Mouse (Mus musculus) limb, embryonic 12.5 days (tissue): ENCODE measurements around the gene Evi5l. TPM values are rescaled to one million over a fixed set of nuclear protein-coding genes. Genes with fewer than 3 reads are reported as not detected.
"Not testable (repeated sequence)": the region's sequence is repeated elsewhere in the genome, so short reads cannot be mapped to it uniquely, and the experiment has no call there.

Source experiments
- ATAC-seq: fragments of 200-750 bp; cut with Nextera tagmentation; 2 replicates; pipeline ENCODE4 v1.8.0; 2017; ENCODE audit warnings: low read depth, moderate TSS enrichment; ENCODE audit not compliant: insufficient number of reproducible peaks, insufficient read depth, low FRiP score, low TSS enrichment
- H3K27ac ChIP-seq: fragments of 300-500 bp; sonication (generic); 2 replicates; pipeline ENCODE4 v1.5.1; 2016; ENCODE audit warnings: mild to moderate bottlenecking, moderate library complexity
- H3K27me3 ChIP-seq: fragments of 300-500 bp; sonication (generic); 2 replicates; pipeline ENCODE4 v1.6.1; 2016; ENCODE audit warnings: mild to moderate bottlenecking, moderate library complexity
- H3K36me3 ChIP-seq: fragments of 300-500 bp; sonication (generic); 2 replicates; pipeline ENCODE4 v1.6.1; 2016; ENCODE audit warnings: mild to moderate bottlenecking, moderate library complexity
- H3K4me1 ChIP-seq: fragments of 300-500 bp; sonication (generic); replicated peaks from 2 replicates; pipeline ENCODE4 v1.6.1; 2016
- H3K4me2 ChIP-seq: fragments of 300-500 bp; sonication (generic); 2 replicates; pipeline ENCODE4 v1.6.1; 2016; ENCODE audit warnings: mild to moderate bottlenecking, moderate library complexity
- H3K4me3 ChIP-seq: fragments of 300-500 bp; sonication (generic); replicated peaks from 2 replicates; pipeline ENCODE4 v1.5.1; 2016; ENCODE audit warnings: mild to moderate bottlenecking
- H3K9ac ChIP-seq: fragments of 300-500 bp; sonication (generic); replicated peaks from 2 replicates; pipeline ENCODE4 v1.6.1; 2016; ENCODE audit warnings: mild to moderate bottlenecking, moderate library complexity
- H3K9me3 ChIP-seq: fragments of 300-500 bp; sonication (generic); 2 replicates; pipeline ENCODE4 v1.6.1; 2016; ENCODE audit warnings: mild to moderate bottlenecking, moderate library complexity
- WGBS: fragments of 180-500 bp; shearing (Covaris S2); methylation state at CpG from one replicate; pipeline ENCODE4 v1.1.7; 2016; 5-methylcytosine and 5-hydroxymethylcytosine counted together
- polyA plus RNA-seq: library from polyadenylated mRNA; unstranded; fragments of >200 nt; fragmentation: Nextera tagmentation; extraction: Ambion mirVana; gene quantifications from 2 replicates; pipeline ENCODE4 v1.2.1, GENCODE M21; 2016

Gene Evi5l
- polyA plus RNA-seq, 1 experiment from 2014 or later, result 29.4 TPM

DNA sequence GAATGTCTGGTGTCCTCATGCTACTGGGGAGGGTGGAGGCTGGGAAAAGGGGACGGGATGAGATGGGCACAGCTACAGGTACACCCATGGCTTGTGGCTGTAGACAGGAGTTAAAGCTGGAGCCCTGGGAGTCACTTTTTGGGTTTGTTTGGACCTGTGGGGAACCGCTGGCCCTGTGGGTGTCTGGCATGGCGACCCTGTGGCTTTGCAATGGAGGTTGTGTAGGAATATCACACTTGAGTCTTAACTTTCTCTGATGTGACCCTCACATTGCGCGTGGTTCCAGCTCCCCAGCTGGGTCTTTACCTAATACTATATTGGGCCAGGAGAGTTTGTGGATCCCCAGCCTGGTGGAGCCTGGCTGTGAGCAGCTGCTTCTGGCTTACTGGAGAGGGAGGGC, 78.7 kb downstream of the Evi5l start:
- no peak overlapping the region for H3K27ac ChIP-seq
- peaks cover 21% of the 10 kb centered on the region for H3K4me1 ChIP-seq
- peaks cover 4% of the 10 kb centered on the region; the same call in 1 of the 2 replicates for H3K27me3 ChIP-seq
- H3K36me3 ChIP-seq, result peaks cover 94% of the 10 kb centered on the region
- WGBS, result 92% methylated on average over 5 of the region's 5 CpGs
- ATAC-seq, result no peak
- no peak overlapping the region for H3K4me3 ChIP-seq
- H3K9ac ChIP-seq, result no peak overlapping the region
- no peaks in the 10 kb centered on the region for H3K9me3 ChIP-seq
- H3K4me2 ChIP-seq, result no peak overlapping the region

DNA sequence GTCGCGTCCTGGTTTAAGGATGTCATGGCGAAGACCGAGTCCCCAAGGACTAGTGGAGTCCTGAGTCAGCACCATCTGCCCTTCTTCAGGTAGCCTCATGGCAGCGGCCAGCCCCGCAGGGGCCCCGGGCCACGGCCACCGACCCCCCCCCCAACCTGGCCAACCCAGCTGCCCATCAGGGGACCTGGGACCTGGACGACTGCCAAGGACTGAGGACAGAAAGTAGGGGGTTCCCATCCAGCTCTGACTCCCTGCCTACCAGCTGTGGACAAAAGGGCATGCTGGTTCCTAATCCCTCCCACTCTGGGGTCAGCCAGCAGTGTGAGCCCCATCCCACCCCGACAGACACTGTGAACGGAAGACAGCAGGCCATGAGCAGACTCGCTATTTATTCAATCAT, 79.4 kb downstream of the Evi5l start:
- H3K4me1 ChIP-seq, result peaks cover 22% of the 10 kb centered on the region
- H3K9ac ChIP-seq, result no peak overlapping the region
- 84% methylated on average over 13 of the region's 13 CpGs for WGBS
- no peak overlapping the region for H3K4me3 ChIP-seq
- H3K9me3 ChIP-seq, result no peaks in the 10 kb centered on the region
- ATAC-seq, result no peak
- H3K27ac ChIP-seq, result no peak overlapping the region
- H3K4me2 ChIP-seq, result no peak overlapping the region
- peaks cover 4% of the 10 kb centered on the region for H3K27me3 ChIP-seq
- peaks cover 94% of the 10 kb centered on the region for H3K36me3 ChIP-seq

DNA sequence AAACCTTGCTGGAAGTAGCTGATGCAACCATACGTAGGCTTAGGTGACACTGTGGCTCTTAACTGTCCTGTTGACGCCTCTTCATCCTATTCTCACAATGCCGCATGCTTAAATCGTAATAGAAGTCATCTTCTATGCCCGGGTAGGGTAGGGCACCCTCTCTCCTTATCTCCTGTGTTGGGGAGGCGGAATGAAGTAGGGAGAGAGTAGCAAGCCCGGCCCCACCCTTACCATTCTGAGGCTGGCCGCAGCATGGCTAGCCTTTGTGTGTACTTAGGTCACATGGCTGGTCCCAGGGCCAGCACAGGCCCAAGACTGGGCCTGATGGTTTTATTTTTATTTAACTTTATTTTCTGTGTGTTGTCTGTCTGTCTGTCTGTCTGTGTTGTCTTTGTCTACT, 80.9 kb downstream of the Evi5l start:
- H3K36me3 ChIP-seq, result peaks cover 79% of the 10 kb centered on the region
- H3K27me3 ChIP-seq, result peaks cover 4% of the 10 kb centered on the region
- H3K4me1 ChIP-seq, result peaks cover 25% of the 10 kb centered on the region
- no peaks in the 10 kb centered on the region for H3K9me3 ChIP-seq
- H3K4me2 ChIP-seq, result no peak overlapping the region
- H3K27ac ChIP-seq, result no peak overlapping the region
- no peak for ATAC-seq
- H3K4me3 ChIP-seq, result no peak overlapping the region
- 93% methylated on average over 8 of the region's 8 CpGs for WGBS
- no peak overlapping the region for H3K9ac ChIP-seq

DNA sequence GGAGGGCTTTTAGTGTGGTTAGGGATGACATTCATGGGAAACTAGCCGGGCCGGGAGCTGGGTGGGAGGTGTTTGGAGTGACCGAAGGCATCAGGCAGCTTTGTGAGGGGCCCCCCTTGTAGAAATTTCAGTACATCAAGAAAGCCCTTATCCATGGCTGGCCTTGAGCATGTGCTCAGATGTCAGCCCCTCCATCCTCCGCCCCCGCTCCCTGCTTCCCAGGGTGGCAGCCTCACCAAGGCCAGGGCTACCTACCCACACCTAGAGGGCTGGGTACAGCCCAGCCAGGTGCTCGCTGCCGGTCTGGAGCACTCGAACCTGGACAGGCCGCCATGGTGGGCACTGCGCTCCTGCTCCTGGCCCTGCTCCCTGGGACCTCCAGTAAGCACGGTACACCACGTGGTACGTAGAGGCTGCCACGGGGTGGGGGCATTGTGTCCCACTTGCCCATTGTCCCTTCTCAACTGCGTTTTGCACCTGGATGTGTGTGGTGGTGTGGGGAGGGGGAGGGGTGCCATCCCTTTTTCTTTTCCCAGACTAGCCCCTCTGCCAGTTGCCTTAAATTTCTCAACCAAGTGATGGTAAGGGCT, 81.7 kb downstream of the Evi5l start, which contains the start of gene Tgfbr3l:
TSS of gene Tgfbr3l (plus strand) at position 264 of the 590 bp plus-strand sequence.
- Histone ChIP-seq H3K4me3 (no peak within 1 kb of the TSS), H3K27me3 (peaks cover 4% of the 10 kb centered on the region), H3K9me3 (no peaks in the 10 kb centered on the region), H3K4me1 (peaks cover 29% of the 10 kb centered on the region), H3K36me3 (peaks cover 71% of the 10 kb centered on the region), H3K27ac (peak within 1 kb of the TSS; percentile 72; the same call in 1 of the 2 replicates), H3K9ac (peak within 1 kb of the TSS; percentile 47; the same call in 1 of the 2 replicates), H3K4me2 (peak within 1 kb of the TSS; percentile 27; the same call in 1 of the 2 replicates)
- no peak for ATAC-seq
- 83% methylated on average over 15 of the region's 15 CpGs for WGBS

DNA sequence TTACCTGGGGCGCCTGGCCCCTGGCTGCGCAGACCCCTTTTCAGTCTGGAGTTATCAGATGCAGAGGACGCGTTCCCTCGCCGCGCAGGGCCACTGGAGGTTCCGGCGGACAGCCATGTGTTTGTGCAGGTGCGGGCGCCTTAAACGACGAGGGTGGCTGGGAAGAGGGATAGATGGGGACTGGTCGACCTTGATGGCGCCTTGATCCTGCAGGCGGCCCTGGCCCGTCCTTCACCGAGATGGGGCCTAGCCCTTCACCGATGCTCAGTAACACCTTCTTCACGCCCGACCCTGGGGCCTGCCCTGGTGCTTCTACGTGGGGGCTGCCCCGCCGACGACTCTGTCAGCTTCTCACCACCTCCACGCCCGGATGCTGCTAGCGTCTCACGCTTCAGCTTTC, 82.8 kb downstream of the Evi5l start:
- Histone ChIP-seq H3K4me3 (peak overlapping the region; percentile 13), H3K4me2 (peak overlapping the region; percentile 27), H3K9me3 (no peaks in the 10 kb centered on the region), H3K36me3 (peaks cover 60% of the 10 kb centered on the region), H3K9ac (peak overlapping the region; percentile 47; the same call in 1 of the 2 replicates), H3K4me1 (peaks cover 35% of the 10 kb centered on the region), H3K27me3 (peaks cover 4% of the 10 kb centered on the region), H3K27ac (peak overlapping the region; percentile 72; the same call in 1 of the 2 replicates)
- ATAC-seq, result no peak
- 14% methylated on average over 29 of the region's 29 CpGs for WGBS

DNA sequence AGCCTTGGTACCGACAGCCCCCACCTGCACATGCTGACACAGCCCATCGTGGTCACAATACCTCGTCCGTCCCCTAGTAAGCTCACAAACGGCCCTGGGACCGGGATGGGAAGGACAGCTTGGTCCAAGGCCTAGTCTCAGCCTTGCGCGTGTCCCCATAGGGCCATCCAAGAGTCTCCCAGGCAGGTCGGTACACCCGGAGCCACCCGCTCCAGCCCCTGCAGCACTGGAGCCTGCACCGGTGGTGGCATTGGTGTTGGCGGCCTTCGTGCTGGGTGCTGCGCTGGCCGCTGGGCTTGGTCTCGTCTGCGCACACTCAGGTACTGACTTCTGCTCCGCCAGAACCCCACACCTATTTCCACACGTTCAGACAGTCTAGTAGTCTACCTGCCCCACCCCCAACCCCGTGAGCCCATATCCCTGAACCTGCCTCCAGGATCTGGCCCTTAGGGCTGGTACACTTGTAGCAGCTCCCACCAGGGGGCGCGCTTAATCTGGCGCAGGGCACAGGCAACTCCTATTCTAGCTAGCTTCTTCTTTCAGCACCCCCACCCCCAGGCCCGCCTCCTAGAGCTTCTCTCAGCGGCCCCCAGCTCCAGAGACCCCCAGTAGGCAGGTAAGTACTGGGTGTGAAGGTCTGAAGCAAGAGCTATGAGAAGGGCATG, 84.1 kb downstream of the Evi5l start:
- WGBS, result 33% methylated on average over 26 of the region's 26 CpGs
- Histone ChIP-seq H3K4me2 (no peak overlapping the region), H3K9me3 (no peaks in the 10 kb centered on the region), H3K27me3 (peaks cover 4% of the 10 kb centered on the region), H3K36me3 (peaks cover 60% of the 10 kb centered on the region), H3K9ac (no peak overlapping the region), H3K4me3 (no peak overlapping the region), H3K27ac (no peak overlapping the region), H3K4me1 (peaks cover 38% of the 10 kb centered on the region)
- ATAC-seq, result peak; percentile 10; the same call in 1 of the 2 replicates

DNA sequence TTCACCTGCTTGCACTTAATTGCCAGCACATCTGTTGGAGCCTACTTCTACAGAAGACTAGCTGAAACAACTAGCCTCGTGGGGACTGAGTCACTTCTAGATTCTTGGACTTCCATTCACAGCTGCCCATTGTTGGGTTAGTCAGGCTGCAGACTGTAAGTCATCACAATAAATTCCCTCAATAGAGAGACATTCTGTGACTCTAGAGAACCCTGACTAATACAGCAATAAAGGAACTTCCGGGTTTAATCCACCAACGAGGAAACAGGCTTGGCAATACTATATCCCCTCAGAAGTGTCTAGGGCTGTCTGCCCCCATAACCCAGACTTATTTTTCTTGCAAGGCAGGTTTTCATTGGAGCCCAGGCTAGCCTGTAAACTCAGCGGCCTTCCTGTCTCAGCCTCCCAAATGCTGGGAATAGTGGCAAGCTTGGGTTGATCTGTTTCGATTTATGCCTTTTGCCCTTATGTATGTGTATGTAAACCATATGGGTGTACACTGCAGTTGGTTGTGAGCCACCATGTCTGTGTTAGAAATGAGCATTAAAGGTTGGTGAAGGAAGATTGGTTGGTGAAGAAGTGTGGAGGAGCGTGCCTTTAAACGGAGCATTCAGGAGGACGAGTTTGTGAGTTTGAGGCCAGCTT, 85.9 kb downstream of the Evi5l start:
- peaks cover 4% of the 10 kb centered on the region for H3K27me3 ChIP-seq
- H3K36me3 ChIP-seq, result peaks cover 60% of the 10 kb centered on the region
- peak overlapping the region; percentile 82 for H3K4me2 ChIP-seq
- WGBS, result 50% methylated on average over 8 of the region's 8 CpGs
- peaks cover 44% of the 10 kb centered on the region for H3K4me1 ChIP-seq
- H3K9ac ChIP-seq, result peak overlapping the region; percentile 45; the same call in 1 of the 2 replicates
- no peak for ATAC-seq
- H3K4me3 ChIP-seq, result peak overlapping the region; percentile 84
- peak overlapping the region; percentile 92; the same call in 1 of the 2 replicates for H3K27ac ChIP-seq
- no peaks in the 10 kb centered on the region for H3K9me3 ChIP-seq

DNA sequence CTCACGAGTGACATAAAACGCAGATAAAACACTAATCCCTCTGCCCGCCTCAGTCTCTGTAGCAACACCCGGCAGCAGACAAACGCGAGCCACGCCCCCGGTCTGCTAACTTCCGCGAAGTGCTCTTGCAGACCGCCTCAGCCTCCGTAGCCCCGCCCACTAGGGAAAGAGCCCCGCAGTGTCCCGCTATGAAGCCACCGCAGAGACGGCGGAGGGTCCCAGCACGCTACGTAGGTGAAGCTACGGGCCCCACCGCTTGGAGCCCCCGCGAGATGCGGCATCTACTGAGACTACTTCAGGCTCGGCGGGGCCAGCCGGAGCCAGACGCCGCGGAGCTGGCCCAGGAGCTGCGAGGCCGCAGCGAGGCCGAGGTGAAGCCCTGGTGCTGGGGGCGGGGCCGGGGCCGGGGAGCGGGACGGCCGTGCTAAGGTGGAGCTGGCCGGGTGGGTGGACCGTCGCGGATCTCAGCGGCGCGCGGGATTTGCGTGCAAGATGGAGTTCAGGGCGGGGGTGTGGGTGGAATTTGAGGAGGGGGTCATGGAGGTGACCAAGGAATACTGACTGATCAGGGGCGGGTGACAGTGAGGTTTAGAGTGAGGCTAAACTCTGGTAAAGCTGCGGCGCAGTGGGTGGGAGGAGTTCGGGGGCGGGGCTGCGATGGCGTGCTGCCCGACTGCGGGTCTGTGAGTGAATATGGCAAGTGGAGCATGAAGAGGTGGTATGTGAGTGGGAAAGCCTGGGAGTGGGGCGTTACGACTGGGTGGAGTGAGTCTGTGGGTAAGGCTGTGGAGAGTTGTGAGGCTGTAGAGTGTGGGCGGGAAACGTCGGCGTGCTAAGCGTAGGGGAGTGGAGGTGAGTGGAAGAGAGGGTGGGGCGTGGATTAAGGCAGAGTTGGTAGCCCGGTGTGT, 86.8 kb downstream of the Evi5l start, which contains the start of gene Snapc2:
TSS of gene Snapc2 (plus strand) at position 147 of the 908 bp plus-strand sequence.
- Histone ChIP-seq H3K36me3 (peaks cover 57% of the 10 kb centered on the region), H3K9ac (peak within 1 kb of the TSS; percentile 80), H3K9me3 (no peaks in the 10 kb centered on the region), H3K27ac (peak within 1 kb of the TSS; percentile 92), H3K27me3 (peaks cover 4% of the 10 kb centered on the region), H3K4me3 (peak within 1 kb of the TSS; percentile 84), H3K4me2 (peak within 1 kb of the TSS; percentile 82), H3K4me1 (peaks cover 51% of the 10 kb centered on the region)
- ATAC-seq, result peak; percentile 87
- WGBS, result under 1% methylated on average over 69 of the region's 69 CpGs

DNA sequence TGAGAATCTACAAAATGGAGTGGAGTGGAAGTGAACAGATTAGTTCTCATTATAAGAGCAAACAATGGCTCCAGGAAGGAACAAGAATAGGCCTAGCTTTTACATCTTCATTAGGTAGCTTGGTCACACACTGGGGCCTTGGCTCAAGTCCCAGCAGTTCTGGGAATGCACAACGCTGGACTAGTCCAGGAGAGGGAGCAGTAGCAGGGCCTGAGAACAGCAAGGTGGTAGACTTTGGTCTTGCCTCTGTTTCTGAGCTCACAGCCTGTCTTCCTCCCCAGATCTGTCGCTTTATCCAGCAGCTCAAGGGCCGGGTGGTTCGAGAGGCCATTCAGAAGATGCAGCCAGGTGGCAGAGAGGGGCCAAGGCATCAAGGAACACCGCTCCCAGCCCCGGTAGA, 87.6 kb downstream of the Evi5l start:
- H3K4me3 ChIP-seq, result peak overlapping the region; percentile 84
- H3K4me1 ChIP-seq, result peaks cover 45% of the 10 kb centered on the region
- peak overlapping the region; percentile 62; the same call in 1 of the 2 replicates for H3K27ac ChIP-seq
- H3K36me3 ChIP-seq, result peaks cover 49% of the 10 kb centered on the region
- H3K9me3 ChIP-seq, result no peaks in the 10 kb centered on the region
- peak overlapping the region; percentile 82 for H3K4me2 ChIP-seq
- 68% methylated on average over 6 of the region's 6 CpGs for WGBS
- H3K9ac ChIP-seq, result peak overlapping the region; percentile 80; the same call in 1 of the 2 replicates
- no peaks in the 10 kb centered on the region; the same call in 1 of the 2 replicates for H3K27me3 ChIP-seq
- ATAC-seq, result no peak

DNA sequence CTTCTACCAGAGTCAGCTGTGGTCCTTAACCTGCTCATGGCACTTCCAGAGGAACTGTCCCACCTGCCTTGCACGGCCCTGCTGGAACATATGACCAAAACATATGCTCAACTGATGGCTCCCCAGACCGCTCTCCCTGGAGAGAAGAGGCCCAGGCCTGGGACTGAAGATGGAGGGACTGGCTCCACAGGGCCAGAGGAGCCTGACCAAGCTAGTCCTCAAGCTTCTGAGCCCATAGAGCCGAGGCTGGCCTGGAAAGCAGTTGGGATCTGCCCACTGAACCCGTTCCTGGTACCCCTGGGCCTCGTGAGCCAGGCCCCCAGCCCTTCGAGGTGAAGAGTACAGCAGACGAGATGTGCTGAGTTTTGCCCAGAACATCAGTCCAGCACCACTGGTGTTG, 89.1 kb downstream of the Evi5l start:
- not testable (repeated sequence) for H3K27ac ChIP-seq, ATAC-seq, H3K27me3 ChIP-seq, H3K4me2 ChIP-seq, H3K9ac ChIP-seq, H3K9me3 ChIP-seq, H3K4me3 ChIP-seq
- 89% methylated on average over 7 of the region's 7 CpGs for WGBS
- Histone ChIP-seq H3K36me3 (peaks cover 45% of the 10 kb centered on the region), H3K4me1 (peaks cover 44% of the 10 kb centered on the region)
